Mouse (Mus musculus) layer of hippocampus, adult 8-10 months (tissue): ENCODE measurements at regions not wholly inside any gene's neighbourhood (a gene's known extent, or its start where the extent isn't known, plus 50 kb on each side); places are given as distances from the start of the nearest gene placed in this dataset.

Source experiments
- DNase-seq, 2 experiments: peaks; one replicate each; pipeline ENCODE4 v3.0.0; 2022; ENCODE audit warnings: low spot score in 2 of 2

GRCm38 (mm10) chr13:4662336-4663101 lies 53.5 kb upstream of the Akr1e1 start:
- peak; percentile 25 to 34 for DNase-seq
